Mouse (Mus musculus) E14TG2a.4 (cell line): Measurements from ENCODE around the gene Ccl20.
A peak's percentile ranks its signal among the peaks of the same experiment; 100 is the strongest.

Source experiments
- H3K27me3 ChIP-seq: 2 replicates; pipeline ENCODE4 v1.6.1; 2014; ENCODE audit warnings: low read length, control low read depth; ENCODE audit not compliant: insufficient read depth
- H3K36me3 ChIP-seq: 2 replicates; pipeline ENCODE4 v1.6.1; 2014; ENCODE audit warnings: low read length, control low read depth; ENCODE audit not compliant: insufficient read depth
- H3K4me1 ChIP-seq: replicated peaks from 2 replicates; pipeline ENCODE4 v1.6.1; 2014; ENCODE audit warnings: low read depth, low read length, control low read depth
- H3K4me3 ChIP-seq: replicated peaks from 2 replicates; pipeline ENCODE4 v1.5.1; 2014; ENCODE audit warnings: mild to moderate bottlenecking, low read length
- H3K9me3 ChIP-seq: 2 replicates; pipeline ENCODE4 v1.6.1; 2014; ENCODE audit warnings: low read length, control low read depth
- CTCF ChIP-seq: conservative IDR thresholded peaks from 2 replicates; pipeline ENCODE4 v1.5.1; 2014; ENCODE audit warnings: low read length
- NANOG ChIP-seq: IDR thresholded peaks from 2 replicates; pipeline ENCODE4 v1.6.1; 2014; ENCODE audit warnings: borderline replicate concordance, low read length, mixed read lengths
- POU5F1 ChIP-seq: IDR thresholded peaks from 2 replicates; pipeline ENCODE4 v1.6.1; 2014; ENCODE audit warnings: low read length, borderline replicate concordance

Gene Ccl20

DNA sequence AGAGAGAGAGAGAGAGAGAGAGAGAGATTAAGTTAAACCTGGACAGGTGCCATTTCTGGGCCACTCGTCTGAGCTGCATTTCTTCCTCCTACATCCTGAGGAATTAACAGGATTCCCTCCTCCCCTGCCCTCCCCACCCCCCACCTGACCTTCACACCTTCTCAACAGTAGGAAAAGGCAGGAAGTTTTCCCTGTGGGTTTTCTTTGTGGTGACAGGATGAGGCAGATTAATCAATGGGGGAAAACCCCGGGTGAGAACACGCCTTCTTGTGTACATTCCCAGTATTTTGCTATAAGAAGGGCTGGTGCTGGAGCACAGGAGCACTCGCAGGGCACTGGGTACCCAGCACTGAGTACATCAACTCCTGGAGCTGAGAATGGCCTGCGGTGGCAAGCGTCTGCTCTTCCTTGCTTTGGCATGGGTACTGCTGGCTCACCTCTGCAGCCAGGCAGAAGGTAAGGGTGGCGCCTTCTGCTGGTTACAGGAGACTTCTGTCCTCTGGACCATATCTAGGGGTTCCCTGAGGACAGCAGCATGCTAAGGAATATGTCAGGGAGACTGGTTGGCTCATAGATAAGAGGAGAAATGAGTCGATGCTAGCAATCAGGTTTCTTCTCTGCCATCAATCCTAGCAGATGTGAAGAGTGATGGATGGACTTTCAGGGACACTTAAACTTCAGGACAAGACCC is at the start of gene Ccl20:
TSS of gene Ccl20 (plus strand) at position 320 of the 691 bp plus-strand sequence.
- no peaks in the 10 kb centered on the region for H3K36me3 ChIP-seq
- H3K9me3 ChIP-seq: no peaks in the 10 kb centered on the region
- peaks cover 6% of the 10 kb centered on the region; the same call in 1 of the 2 replicates for H3K4me1 ChIP-seq
- no peak within 1 kb of the TSS for H3K4me3 ChIP-seq
- no peaks in the 10 kb centered on the region for H3K27me3 ChIP-seq
- no peak for TF ChIP-seq CTCF
- peak; percentile 57; the same call in 1 of the 2 replicates for TF ChIP-seq NANOG

DNA sequence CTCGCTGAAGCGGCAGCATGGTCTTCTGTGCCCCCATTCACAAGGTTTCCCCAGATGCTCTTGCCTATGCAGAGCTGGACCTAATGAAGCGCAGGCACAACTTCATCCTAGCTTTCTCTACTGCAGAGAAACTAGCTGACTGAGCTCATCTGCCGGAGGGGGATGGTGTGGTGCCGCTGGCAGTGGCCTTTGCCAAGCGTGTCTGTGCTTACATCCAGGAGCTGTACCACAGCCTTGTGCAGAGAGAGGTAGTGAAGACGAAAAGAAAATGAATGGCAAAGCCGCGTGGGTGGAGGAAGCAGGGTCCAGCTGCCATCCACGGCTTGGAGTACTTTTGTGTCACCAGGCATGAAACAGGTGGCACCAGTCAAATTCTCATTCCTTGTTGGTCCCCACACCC is 49.4 kb upstream of the Ccl20 start:
- no peak overlapping the region for H3K4me3 ChIP-seq
- H3K9me3 ChIP-seq: no peaks in the 10 kb centered on the region
- H3K36me3 ChIP-seq: no peaks in the 10 kb centered on the region
- H3K27me3 ChIP-seq: no peaks in the 10 kb centered on the region
- H3K4me1 ChIP-seq: no peaks in the 10 kb centered on the region
- TF ChIP-seq CTCF (no peak), POU5F1 (no peak), NANOG (no peak)

DNA sequence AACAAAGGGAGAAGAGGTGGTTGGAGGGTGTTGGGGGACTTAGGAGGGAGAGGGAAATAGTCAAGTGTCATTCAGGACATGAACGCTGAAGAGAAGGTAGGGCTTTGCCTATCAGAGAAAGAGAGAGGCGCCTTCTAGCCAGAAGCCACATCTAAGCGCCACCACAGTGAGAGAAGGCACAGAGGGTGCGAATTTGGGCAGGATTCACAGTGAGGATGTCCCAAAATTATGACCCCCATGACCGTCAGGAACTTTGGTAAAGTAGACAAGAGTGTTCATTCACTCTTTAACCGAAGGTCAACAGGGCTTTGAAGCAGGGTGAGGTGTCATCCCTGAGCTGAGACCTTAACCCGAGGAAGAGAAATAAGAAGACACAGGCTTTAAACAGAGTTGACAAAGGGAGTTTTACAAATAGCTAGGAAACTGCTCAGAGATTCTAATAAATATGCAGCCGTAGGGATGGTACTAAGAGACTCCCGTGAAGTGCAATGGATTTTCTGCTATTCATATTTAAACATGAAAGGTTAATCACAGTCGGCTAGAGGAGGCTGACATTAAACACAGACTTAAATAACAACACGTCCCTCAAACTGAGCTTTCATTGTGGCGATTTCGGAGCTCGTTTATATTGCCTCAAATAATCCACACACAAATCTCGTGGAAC is 40.9 kb upstream of the Ccl20 start:
- Histone ChIP-seq H3K36me3 (no peaks in the 10 kb centered on the region), H3K9me3 (no peaks in the 10 kb centered on the region), H3K27me3 (no peaks in the 10 kb centered on the region), H3K4me3 (no peak overlapping the region), H3K4me1 (no peaks in the 10 kb centered on the region)
- TF ChIP-seq POU5F1 (no peak), CTCF (no peak), NANOG (no peak)

DNA sequence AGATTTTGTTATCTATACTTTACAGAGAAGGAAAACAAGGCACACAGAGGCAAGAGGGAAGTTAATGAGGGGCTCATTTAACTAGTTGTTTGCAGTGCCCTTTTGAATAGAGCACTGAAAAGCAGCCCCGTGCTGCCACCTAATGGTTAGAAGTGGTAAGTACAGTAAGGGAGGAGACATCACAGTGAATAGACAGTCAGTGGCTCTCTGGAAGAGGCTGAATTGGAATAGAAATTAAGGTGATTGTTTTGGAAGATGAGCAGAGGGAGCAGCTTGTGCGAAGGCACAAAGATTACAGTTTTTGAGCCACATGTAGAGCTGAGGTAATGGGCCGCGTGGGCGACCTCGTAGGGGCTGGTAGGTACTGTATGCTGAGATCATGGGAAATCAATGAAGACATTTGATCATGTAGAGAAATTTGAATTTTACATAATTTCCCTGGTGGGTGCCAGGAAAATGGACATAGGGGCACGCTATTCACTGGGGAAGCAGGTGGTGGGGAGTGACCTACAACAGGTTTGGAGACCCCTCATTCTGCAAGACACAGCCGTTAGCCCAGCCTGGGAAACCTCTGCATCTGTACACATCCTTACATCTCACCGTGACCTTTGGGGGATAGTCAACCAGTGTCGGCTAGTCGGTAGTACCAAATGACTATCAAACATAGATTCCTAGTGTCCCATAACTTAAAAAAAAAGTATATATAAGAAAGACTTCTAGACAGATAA is 40.2 kb upstream of the Ccl20 start:
- TF ChIP-seq CTCF (peak; percentile 94), NANOG (no peak), POU5F1 (no peak)
- Histone ChIP-seq H3K4me3 (no peak overlapping the region), H3K27me3 (no peaks in the 10 kb centered on the region), H3K9me3 (no peaks in the 10 kb centered on the region), H3K4me1 (no peaks in the 10 kb centered on the region), H3K36me3 (no peaks in the 10 kb centered on the region)

DNA sequence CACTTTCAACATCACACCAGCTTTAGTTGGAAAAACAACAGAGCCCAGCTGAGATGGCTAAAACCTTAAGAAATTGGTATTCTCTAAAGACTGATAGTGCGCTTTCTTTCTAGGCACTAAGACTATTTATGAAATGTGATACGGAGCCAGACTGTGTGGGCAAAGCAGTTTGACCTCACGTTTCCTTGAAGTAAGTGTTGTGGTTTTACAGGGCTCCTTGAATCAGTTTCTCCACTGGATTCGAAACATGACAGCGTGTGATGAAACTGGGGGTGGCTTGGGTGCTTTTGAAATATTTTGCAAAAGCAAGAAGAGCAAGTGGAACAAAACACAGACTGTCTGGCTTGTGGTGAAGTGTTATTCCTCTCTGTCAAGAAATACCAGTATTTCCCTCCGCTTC is 39.5 kb upstream of the Ccl20 start:
- H3K4me1 ChIP-seq: no peaks in the 10 kb centered on the region
- no peaks in the 10 kb centered on the region for H3K36me3 ChIP-seq
- no peak for TF ChIP-seq CTCF
- no peak for TF ChIP-seq NANOG
- TF ChIP-seq POU5F1: no peak
- no peak overlapping the region for H3K4me3 ChIP-seq
- H3K27me3 ChIP-seq: no peaks in the 10 kb centered on the region
- H3K9me3 ChIP-seq: no peaks in the 10 kb centered on the region

DNA sequence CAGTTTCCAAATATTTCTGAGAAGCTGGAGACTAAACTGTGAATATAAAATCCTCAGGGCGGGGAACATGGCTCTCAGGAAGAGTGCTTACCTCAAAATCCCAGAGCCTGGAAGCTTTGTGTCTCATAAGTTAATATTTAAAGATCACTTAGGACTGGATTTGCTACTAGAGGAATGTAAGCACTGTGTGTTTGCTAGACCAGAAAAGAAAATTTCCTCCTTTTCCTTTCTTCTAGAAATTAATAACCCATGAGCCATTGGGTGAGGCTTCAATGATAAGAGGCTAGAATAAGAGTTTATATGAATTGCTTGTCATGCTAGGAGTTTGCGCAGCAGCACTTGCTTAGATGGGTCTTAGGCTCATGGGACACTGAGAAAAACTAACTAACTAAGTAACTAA is 31.8 kb upstream of the Ccl20 start:
- H3K9me3 ChIP-seq: no peaks in the 10 kb centered on the region
- H3K4me3 ChIP-seq: no peak overlapping the region
- no peaks in the 10 kb centered on the region for H3K4me1 ChIP-seq
- no peaks in the 10 kb centered on the region for H3K27me3 ChIP-seq
- no peaks in the 10 kb centered on the region for H3K36me3 ChIP-seq
- TF ChIP-seq CTCF (no peak), POU5F1 (no peak), NANOG (no peak)

DNA sequence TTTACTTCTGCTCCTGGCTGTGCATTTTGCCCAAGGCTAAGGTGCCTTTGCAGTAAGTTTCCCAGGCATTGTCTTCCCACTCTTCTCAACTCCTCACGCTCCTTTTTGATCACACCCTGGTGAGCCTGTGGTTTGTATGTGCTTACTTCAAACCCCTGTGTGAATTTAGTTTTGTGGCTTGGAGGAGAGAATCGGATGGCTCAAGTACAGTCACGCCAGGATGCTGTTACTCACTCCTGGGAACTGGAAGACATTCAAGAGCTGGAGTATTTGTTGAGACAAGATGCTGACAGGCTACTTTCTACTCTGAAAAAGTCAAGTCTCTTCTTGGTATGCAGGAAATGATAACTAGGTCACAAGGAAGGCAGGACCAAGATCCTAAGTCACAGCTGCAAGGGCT is 25.3 kb upstream of the Ccl20 start:
- Histone ChIP-seq H3K36me3 (no peaks in the 10 kb centered on the region), H3K4me1 (no peaks in the 10 kb centered on the region), H3K9me3 (no peaks in the 10 kb centered on the region), H3K4me3 (no peak overlapping the region), H3K27me3 (no peaks in the 10 kb centered on the region)
- TF ChIP-seq CTCF (no peak), POU5F1 (no peak), NANOG (no peak)

DNA sequence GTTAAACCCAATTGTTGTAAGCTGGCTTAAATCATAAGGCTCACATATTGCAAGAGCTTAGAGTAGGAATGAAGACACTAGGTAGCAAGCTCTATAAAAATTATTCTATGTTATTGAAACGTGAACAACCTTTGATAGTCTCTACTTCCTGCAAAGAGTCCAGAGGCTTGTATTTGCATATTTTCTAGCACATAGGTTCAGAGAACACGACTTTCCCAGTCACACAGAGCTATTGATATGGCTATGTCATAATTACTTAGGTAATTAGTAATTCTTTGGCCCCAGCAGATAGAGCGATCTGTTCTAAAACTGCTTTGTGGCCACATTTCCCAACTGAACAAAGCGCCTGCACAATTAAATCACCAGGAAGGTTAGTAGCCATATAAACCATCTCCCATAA is 19.6 kb upstream of the Ccl20 start:
- no peak for TF ChIP-seq POU5F1
- TF ChIP-seq NANOG: no peak
- no peak for TF ChIP-seq CTCF
- Histone ChIP-seq H3K4me3 (no peak overlapping the region), H3K27me3 (no peaks in the 10 kb centered on the region), H3K9me3 (no peaks in the 10 kb centered on the region), H3K4me1 (no peaks in the 10 kb centered on the region), H3K36me3 (no peaks in the 10 kb centered on the region)
